Mouse (Mus musculus) lung, embryonic 14.5 days (tissue): ENCODE measurements around the gene Tceanc. TPM values are rescaled to one million over a fixed set of nuclear protein-coding genes. Genes with fewer than 3 reads are reported as not detected.
A peak's percentile ranks its signal among the peaks of the same experiment; 100 is the strongest.

Source experiments
- ATAC-seq: fragments of 200-750 bp; cut with Nextera tagmentation; 2 replicates; pipeline ENCODE4 v1.8.0; 2017; ENCODE audit warnings: mild to moderate bottlenecking, moderate TSS enrichment, moderate library complexity; ENCODE audit not compliant: insufficient read depth
- DNase-seq: peaks from one replicate; pipeline ENCODE4 v3.0.0-alpha.2; 2015
- H3K27ac ChIP-seq: fragments of 300-500 bp; sonication (generic); 2 replicates; pipeline ENCODE4 v1.5.1; 2014; ENCODE audit warnings: low read depth, mild to moderate bottlenecking, moderate library complexity
- H3K27me3 ChIP-seq: fragments of 300-500 bp; sonication (generic); 2 replicates; pipeline ENCODE4 v1.6.1; 2014; ENCODE audit warnings: low read length, control low read depth; ENCODE audit not compliant: insufficient read depth
- H3K36me3 ChIP-seq: fragments of 300-500 bp; sonication (generic); 2 replicates; pipeline ENCODE4 v1.6.1; 2014; ENCODE audit warnings: control low read depth; ENCODE audit not compliant: insufficient read depth
- H3K4me1 ChIP-seq: fragments of 300-500 bp; sonication (generic); 2 replicates; pipeline ENCODE4 v1.6.1; 2014; ENCODE audit warnings: antibody characterized with exemption, control low read depth; ENCODE audit not compliant: insufficient read depth
- H3K4me2 ChIP-seq: fragments of 300-500 bp; sonication (generic); 2 replicates; pipeline ENCODE4 v1.6.1; 2014; ENCODE audit warnings: mild to moderate bottlenecking
- H3K4me3 ChIP-seq: fragments of 300-500 bp; sonication (generic); 2 replicates; pipeline ENCODE4 v1.5.1; 2014; ENCODE audit warnings: low read depth, low read length
- H3K9ac ChIP-seq: fragments of 300-500 bp; sonication (generic); 2 replicates; pipeline ENCODE4 v1.6.1; 2014
- H3K9me3 ChIP-seq: fragments of 300-500 bp; sonication (generic); 2 replicates; pipeline ENCODE4 v1.6.1; 2016; ENCODE audit warnings: low read depth, low read length, control low read depth
- CTCF ChIP-seq: IDR thresholded peaks from 2 replicates; pipeline ENCODE4 v1.5.1; 2016; ENCODE audit warnings: antibody characterized with exemption, low read depth
- WGBS: fragments of 180-500 bp; shearing (Covaris S2); extraction: QIAGEN DNeasy Blood & Tissue Kit; methylation state at CpG from one replicate; pipeline ENCODE4 v1.1.7; 2014; 5-methylcytosine and 5-hydroxymethylcytosine counted together
- polyA plus RNA-seq: library from polyadenylated mRNA; unstranded; fragments of >200 nt; fragmentation: Nextera tagmentation; extraction: Ambion mirVana; gene quantifications from 2 replicates; pipeline ENCODE4 v1.2.1, GENCODE M21; 2014

Tceanc gene
- polyA plus RNA-seq, 1 experiment from 2014 or later, result 7.4 TPM

DNA sequence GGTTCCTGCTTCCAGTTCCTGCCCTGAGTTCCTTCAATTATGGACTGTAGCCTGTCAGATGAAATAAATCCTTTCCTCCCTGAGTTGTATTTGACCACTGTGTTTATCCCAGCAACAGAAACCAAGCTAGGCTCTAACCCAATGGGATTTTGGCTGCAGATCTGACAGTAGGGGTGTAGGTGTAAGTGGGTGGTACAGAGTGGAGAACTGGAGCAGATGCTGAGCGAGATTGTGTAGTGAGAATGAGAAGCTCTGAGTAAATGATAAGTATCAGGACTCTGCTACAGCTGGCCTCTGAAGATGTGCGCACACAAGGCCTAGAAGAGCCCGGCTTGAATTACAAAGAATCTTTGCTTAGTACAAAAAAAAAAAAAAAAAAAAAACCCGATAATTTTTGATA, 6.3 kb downstream of the Tceanc start:
- Histone ChIP-seq H3K27me3 (no peaks in the 10 kb centered on the region), H3K27ac (no peak overlapping the region), H3K9me3 (no peaks in the 10 kb centered on the region), H3K4me1 (no peaks in the 10 kb centered on the region), H3K4me2 (no peak overlapping the region), H3K9ac (no peak overlapping the region), H3K36me3 (no peaks in the 10 kb centered on the region), H3K4me3 (no peak overlapping the region)
- 76% methylated on average over 4 of the region's 4 CpGs for WGBS
- no peak for ATAC-seq
- no peak for DNase-seq
- no peak for TF ChIP-seq CTCF

DNA sequence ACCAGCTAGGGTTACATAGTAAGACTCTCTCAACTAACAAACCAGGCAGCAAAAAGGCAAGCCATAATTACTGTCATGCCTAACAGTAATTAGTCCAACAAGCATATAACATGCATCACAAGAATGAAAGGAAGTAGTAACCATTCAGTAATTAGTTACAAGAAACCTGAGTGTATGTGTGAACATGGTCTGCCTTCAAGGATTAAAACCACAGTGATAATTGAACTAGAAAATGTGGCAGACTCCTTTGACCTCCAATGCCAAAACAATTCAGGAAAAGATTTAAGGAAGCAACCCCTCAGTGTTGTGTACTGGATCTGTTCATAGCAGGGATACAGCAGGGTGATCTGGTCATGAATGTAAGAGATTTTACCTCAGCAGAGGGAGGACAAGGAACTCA, 7.3 kb downstream of the Tceanc start:
- TF ChIP-seq CTCF, result no peak
- H3K27ac ChIP-seq, result no peak overlapping the region

DNA sequence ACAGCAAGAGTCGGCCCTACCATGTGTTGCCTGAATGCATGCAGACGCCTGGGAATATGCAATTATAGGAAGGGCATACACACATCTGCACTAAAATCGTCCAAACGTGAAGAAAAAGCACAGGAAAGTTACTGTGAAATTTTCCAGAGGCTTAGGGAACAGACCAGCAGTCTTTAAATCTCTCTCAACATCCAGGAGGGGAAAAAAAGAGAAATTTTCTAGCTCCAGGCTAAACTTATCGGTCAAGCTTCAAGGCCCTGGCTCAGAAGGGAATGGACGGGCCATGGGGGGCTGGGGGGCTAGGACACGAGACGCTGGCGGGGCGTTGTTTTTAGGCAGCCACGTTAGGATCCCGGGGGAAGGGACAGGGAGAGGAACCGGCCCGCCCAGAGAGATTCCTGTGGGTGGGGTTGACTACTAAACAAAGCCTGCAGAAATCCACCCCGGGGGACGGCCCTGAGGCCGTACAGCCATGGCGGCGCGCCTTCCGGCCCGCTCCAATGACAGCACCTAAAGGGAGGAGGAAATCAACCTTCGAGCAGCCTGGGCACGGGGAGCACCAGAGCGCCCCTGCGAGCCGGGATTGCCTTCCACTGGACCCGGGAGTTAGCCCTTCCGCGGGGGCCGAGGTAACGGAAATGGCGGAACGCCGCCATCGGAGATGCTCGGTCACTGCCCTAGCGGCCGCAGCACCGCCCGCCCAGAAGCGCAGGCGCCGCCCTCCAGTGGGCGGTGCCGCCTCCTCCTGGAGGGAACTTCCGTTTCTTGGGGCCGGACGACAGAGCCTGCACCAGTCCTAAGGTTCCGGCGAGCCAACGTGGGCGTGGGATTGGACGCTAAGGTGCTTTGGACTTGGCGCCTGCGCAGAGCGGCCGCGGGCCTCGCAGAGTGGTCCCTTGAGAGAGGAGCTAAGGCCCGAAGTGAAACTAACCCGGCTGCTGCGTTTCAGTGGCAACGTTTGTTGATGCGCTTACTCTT, 8.3 kb downstream of the Tceanc start:
- Histone ChIP-seq H3K27ac (peak overlapping the region; percentile 98), H3K4me3 (peak overlapping the region; percentile 49), H3K4me1 (no peaks in the 10 kb centered on the region), H3K4me2 (peak overlapping the region; percentile 57), H3K9ac (peak overlapping the region; percentile 70), H3K36me3 (no peaks in the 10 kb centered on the region), H3K27me3 (no peaks in the 10 kb centered on the region), H3K9me3 (no peaks in the 10 kb centered on the region)
- peak; percentile 30; the same call in 1 of the 2 replicates for TF ChIP-seq CTCF
- whole genome bisulfite sequencing, result 14% methylated on average over 64 of the region's 65 CpGs
- ATAC-seq (peak; percentile 98), DNase-seq (peak; percentile 96)

More for the DNA sequence above, 7.3 kb downstream of the Tceanc start:
- ATAC-seq (no peak), DNase-seq (no peak)
- no peaks in the 10 kb centered on the region for H3K9me3 ChIP-seq
- no peak overlapping the region for H3K4me3 ChIP-seq
- H3K9ac ChIP-seq, result no peak overlapping the region
- no peaks in the 10 kb centered on the region for H3K4me1 ChIP-seq
- no peaks in the 10 kb centered on the region for H3K36me3 ChIP-seq
- no peaks in the 10 kb centered on the region for H3K27me3 ChIP-seq
- H3K4me2 ChIP-seq, result peak overlapping the region; percentile 56; the same call in 1 of the 2 replicates

DNA sequence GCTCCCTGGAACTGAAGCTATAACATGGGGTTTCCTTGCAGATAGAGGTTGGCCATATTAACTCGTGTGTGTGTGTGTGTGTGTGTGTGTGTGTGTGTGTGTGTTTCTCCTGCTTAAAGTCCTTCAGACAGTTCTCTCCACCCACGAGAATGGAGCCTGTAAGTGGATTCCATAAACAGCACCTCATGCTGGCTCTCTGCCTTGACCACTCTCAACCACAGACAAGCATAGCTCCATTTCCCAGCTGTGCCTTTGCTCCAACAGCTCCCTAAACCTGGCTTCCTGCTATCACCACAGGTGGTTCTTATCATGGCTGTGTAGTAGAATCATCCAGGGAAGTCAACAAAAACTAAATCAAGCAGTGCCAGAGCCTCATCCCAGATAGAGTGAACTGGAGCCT, 13.9 kb downstream of the Tceanc start:
- H3K4me1 ChIP-seq, result no peaks in the 10 kb centered on the region
- no peaks in the 10 kb centered on the region for H3K36me3 ChIP-seq
- no peak overlapping the region for H3K4me2 ChIP-seq
- DNase-seq (no peak), ATAC-seq (no peak)
- no peak overlapping the region for H3K27ac ChIP-seq
- TF ChIP-seq CTCF, result no peak
- H3K9ac ChIP-seq, result no peak overlapping the region
- no peaks in the 10 kb centered on the region for H3K27me3 ChIP-seq
- WGBS, result 36% methylated on average over 2 of the region's 2 CpGs
- no peak overlapping the region for H3K4me3 ChIP-seq
- no peaks in the 10 kb centered on the region for H3K9me3 ChIP-seq

DNA sequence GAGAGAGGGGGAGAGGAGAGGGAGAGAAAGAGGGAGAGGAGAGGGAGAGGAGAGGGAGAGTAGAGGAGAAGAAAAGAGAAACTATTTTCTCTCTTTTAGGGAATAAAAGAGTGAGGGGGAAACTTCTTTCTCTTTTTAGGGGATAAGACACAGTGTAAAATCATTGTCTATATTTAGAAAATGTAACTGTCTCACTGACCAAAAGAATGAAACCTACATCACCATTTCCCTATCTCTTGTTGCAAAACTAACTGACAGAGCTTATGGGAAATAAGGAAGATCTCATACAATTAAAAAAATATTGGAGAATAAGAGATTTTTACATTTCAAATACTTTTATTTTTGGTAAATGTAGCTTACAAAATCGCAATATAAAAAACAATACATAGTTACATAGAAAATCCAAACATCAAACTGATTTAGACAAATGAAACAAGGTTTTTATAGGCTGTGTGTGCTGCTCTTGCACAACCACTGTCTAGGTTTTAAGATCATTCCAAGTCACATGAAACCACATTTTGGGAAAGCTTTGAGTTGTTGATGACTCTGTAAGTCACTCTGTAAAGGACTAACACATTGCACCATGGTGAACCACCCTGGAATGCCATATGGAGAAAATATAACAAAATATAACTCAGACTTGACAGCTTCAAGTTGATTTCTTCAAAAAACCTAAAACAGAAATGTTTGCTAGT, 18.7 kb downstream of the Tceanc start:
- no peak for TF ChIP-seq CTCF
- no peak overlapping the region for H3K4me3 ChIP-seq
- no peak for DNase-seq
- no peak overlapping the region for H3K27ac ChIP-seq
- no peaks in the 10 kb centered on the region for H3K9me3 ChIP-seq
- 70% methylated on average over 1 of the region's 1 CpGs for WGBS
- H3K27me3 ChIP-seq, result no peaks in the 10 kb centered on the region
- no peaks in the 10 kb centered on the region for H3K36me3 ChIP-seq
- no peaks in the 10 kb centered on the region for H3K4me1 ChIP-seq
- ATAC-seq, result no peak
- H3K9ac ChIP-seq, result no peak overlapping the region
- H3K4me2 ChIP-seq, result no peak overlapping the region

DNA sequence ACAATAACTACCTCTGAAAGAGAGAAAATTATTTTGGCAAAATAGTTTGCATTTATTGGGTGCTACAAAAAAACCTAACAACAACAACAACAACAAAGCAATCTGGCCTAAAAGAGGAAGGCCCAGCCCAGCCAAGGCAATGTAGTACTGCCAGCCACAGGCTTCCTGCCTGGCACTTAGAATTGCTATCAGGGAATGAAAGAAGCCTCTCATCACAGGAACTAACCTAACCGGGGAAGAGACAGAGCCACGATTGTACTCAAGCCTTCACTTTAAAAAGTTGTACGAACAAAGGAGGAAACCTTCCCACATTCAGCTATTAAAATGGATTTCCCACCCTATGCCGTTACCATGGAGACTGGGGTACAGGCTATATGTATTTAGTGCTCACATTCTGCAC, 20.6 kb downstream of the Tceanc start:
- H3K4me3 ChIP-seq, result no peak overlapping the region
- no peak overlapping the region for H3K4me2 ChIP-seq
- H3K9me3 ChIP-seq, result no peaks in the 10 kb centered on the region
- no peak for TF ChIP-seq CTCF
- ATAC-seq (no peak), DNase-seq (peak; percentile 14)
- no peak overlapping the region for H3K27ac ChIP-seq
- no peaks in the 10 kb centered on the region for H3K4me1 ChIP-seq
- H3K27me3 ChIP-seq, result no peaks in the 10 kb centered on the region
- WGBS, result 79% methylated on average over 4 of the region's 4 CpGs
- H3K9ac ChIP-seq, result no peak overlapping the region
- H3K36me3 ChIP-seq, result no peaks in the 10 kb centered on the region

DNA sequence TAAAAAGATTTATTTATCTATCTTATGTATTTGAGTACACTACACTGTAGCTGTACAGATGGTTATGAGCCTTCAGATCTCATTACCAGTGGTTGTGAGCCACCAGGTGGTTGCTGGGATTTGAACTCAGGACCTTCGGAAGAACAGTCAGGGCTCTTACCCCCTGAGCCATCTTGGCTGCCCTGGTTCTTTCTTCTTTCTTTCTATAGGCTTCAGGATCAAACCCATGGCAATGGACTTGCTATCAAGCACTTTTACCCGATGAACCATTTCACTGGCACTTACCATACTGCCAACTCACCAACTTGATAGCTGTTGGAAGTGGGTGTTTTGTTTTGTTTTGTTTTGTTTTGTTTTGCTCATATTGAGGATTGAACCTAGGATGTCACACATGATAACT, 23.3 kb downstream of the Tceanc start:
- no peaks in the 10 kb centered on the region for H3K9me3 ChIP-seq
- WGBS, result 85% methylated on average over 2 of the region's 2 CpGs
- H3K36me3 ChIP-seq, result no peaks in the 10 kb centered on the region
- H3K4me2 ChIP-seq, result no peak overlapping the region
- no peak for TF ChIP-seq CTCF
- no peak overlapping the region for H3K4me3 ChIP-seq
- H3K27me3 ChIP-seq, result no peaks in the 10 kb centered on the region
- no peak for DNase-seq
- ATAC-seq, result no peak
- H3K27ac ChIP-seq, result no peak overlapping the region
- H3K9ac ChIP-seq, result no peak overlapping the region
- H3K4me1 ChIP-seq, result no peaks in the 10 kb centered on the region
